ENCODE assay signal across 8 mouse cellular contexts in genomic region chr1:190171750-190172149, GRCm38 (mm10). TPM values are rescaled to one million over a fixed set of nuclear protein-coding genes. Genes with fewer than 3 reads are reported as not detected.
DNase-seq lines count a peak whose midpoint lies in the region; ATAC-seq and TF ChIP-seq lines count a peak whose summit lies in the region.

No protein-coding gene starts in this region.

- H3K4me1 ChIP-seq in forebrain, embryonic 10.5 days = peaks cover 80% of the 10 kb centered on the region
- peaks cover 45% of the 10 kb centered on the region for H3K4me1 ChIP-seq in forebrain, embryonic 16.5 days (replicated peaks; ENCODE audit: control insufficient read depth, insufficient read depth, low read length)
- peaks cover 19% of the 10 kb centered on the region for H3K4me1 ChIP-seq in heart, embryonic 16.5 days (ENCODE audit: control insufficient read depth, insufficient read depth, low read length)
- peaks cover 5% of the 10 kb centered on the region for H3K4me1 ChIP-seq in liver, embryonic 15.5 days (replicated peaks)
- H3K4me1 ChIP-seq in thymus, adult 2 months (replicated peaks; ENCODE audit: control insufficient read depth, insufficient read depth, low read length) = no peaks in the 10 kb centered on the region

- H3K36me3 ChIP-seq in forebrain, embryonic 10.5 days (replicated peaks) = no peaks in the 10 kb centered on the region
- H3K36me3 ChIP-seq in forebrain, embryonic 16.5 days (ENCODE audit: control insufficient read depth, insufficient read depth) = no peaks in the 10 kb centered on the region
- no peaks in the 10 kb centered on the region for H3K36me3 ChIP-seq in heart, embryonic 16.5 days (ENCODE audit: control insufficient read depth, insufficient read depth)
- H3K36me3 ChIP-seq in liver, embryonic 15.5 days (replicated peaks) = no peaks in the 10 kb centered on the region
- H3K36me3 ChIP-seq in thymus, adult 2 months (ENCODE audit: control insufficient read depth, insufficient read depth, low read length) = no peaks in the 10 kb centered on the region

- H3K9ac ChIP-seq in forebrain, embryonic 16.5 days (replicated peaks; ENCODE audit: low read depth, low read length) = no peak overlapping the region
- H3K9ac ChIP-seq in heart, embryonic 16.5 days (ENCODE audit: low read length) = peak overlapping the region; percentile 90
- H3K9ac ChIP-seq in liver, embryonic 15.5 days = no peak overlapping the region

- peaks cover 88% of the 10 kb centered on the region for H3K27me3 ChIP-seq in forebrain, embryonic 10.5 days (ENCODE audit: poor library complexity, severe bottlenecking)
- peaks cover 19% of the 10 kb centered on the region for H3K27me3 ChIP-seq in forebrain, embryonic 16.5 days (replicated peaks; ENCODE audit: control insufficient read depth, insufficient read depth, low read length)
- H3K27me3 ChIP-seq in heart, embryonic 16.5 days (ENCODE audit: control insufficient read depth, insufficient read depth, low read length) = peaks cover 7% of the 10 kb centered on the region; the same call in 1 of the 2 replicates
- peaks cover 92% of the 10 kb centered on the region for H3K27me3 ChIP-seq in liver, embryonic 15.5 days
- H3K27me3 ChIP-seq in thymus, adult 2 months (ENCODE audit: control insufficient read depth, insufficient read depth, low read length) = peaks cover 32% of the 10 kb centered on the region

- under 1% methylated on average over 12 of the region's 12 CpGs for WGBS in forebrain, embryonic 10.5 days
- under 1% methylated on average over 12 of the region's 12 CpGs for WGBS in forebrain, embryonic 16.5 days
- 3% methylated on average over 12 of the region's 12 CpGs for WGBS in heart, embryonic 16.5 days
- under 1% methylated on average over 12 of the region's 12 CpGs for WGBS in liver, embryonic 15.5 days (ENCODE audit: insufficient replicate concordance)
- WGBS in thymus, adult 2 months = 9% methylated on average over 12 of the region's 12 CpGs

- peak overlapping the region; percentile 23; the same call in 1 of the 2 replicates for H3K4me3 ChIP-seq in forebrain, embryonic 10.5 days
- no peak overlapping the region for H3K4me3 ChIP-seq in forebrain, embryonic 16.5 days (replicated peaks; ENCODE audit: low read length)
- H3K4me3 ChIP-seq in heart, embryonic 16.5 days (ENCODE audit: low read length) = peak overlapping the region; percentile 86
- peak overlapping the region; percentile 57 for H3K4me3 ChIP-seq in liver, embryonic 15.5 days (replicated peaks)
- H3K4me3 ChIP-seq in thymus, adult 2 months (ENCODE audit: control insufficient read depth, insufficient read depth, low read length) = no peak overlapping the region

- DNase-seq in forebrain, embryonic 10.5 days (ENCODE audit: extremely low spot score, low spot score) = peak; percentile 31
- DNase-seq in Muller cell, postnatal 12 days (ENCODE audit: inconsistent ontology term) = peak; percentile 73
- no peak for DNase-seq in adrenal gland, postnatal 36 days
- DNase-seq in thymus, adult 2 months = no peak

- H3K27ac ChIP-seq in forebrain, embryonic 10.5 days = no peak overlapping the region
- no peak overlapping the region for H3K27ac ChIP-seq in forebrain, embryonic 16.5 days (ENCODE audit: low read length)
- 0 out of 2 replicates have a peak overlapping the region, but pooled peaks have one; percentile 7 for H3K27ac ChIP-seq in heart, embryonic 16.5 days (ENCODE audit: low read length)
- no peak overlapping the region for H3K27ac ChIP-seq in liver, embryonic 15.5 days (replicated peaks)
- H3K27ac ChIP-seq in thymus, adult 2 months (ENCODE audit: control insufficient read depth, insufficient read depth, low read length) = no peak overlapping the region

- no peak for ATAC-seq in forebrain, embryonic 16.5 days
- ATAC-seq in heart, embryonic 16.5 days (replicated peaks; ENCODE audit: extremely low read depth, insufficient read depth, low FRiP score) = no peak
- no peak for ATAC-seq in liver, embryonic 15.5 days (ENCODE audit: insufficient read depth)
- ATAC-seq in inflammation-experienced regulatory T-cells, adult 6 months = no peak

- H3K4me2 ChIP-seq in forebrain, embryonic 16.5 days (ENCODE audit: low read length) = no peak overlapping the region
- peak overlapping the region; percentile 69 for H3K4me2 ChIP-seq in heart, embryonic 16.5 days (ENCODE audit: low read depth, low read length)
- H3K4me2 ChIP-seq in liver, embryonic 15.5 days = peak overlapping the region; percentile 60

- TF ChIP-seq CTCF in thymus, adult 2 months (IDR thresholded peaks at IDR 0.05; ENCODE audit: borderline replicate concordance, control insufficient read depth, extremely low read depth, insufficient read depth, low read length, poor library complexity) = no peak

- no peaks in the 10 kb centered on the region for H3K9me3 ChIP-seq in forebrain, embryonic 10.5 days
- H3K9me3 ChIP-seq in forebrain, embryonic 16.5 days (ENCODE audit: control insufficient read depth, low read length) = no peaks in the 10 kb centered on the region
- H3K9me3 ChIP-seq in heart, embryonic 16.5 days (replicated peaks; ENCODE audit: control insufficient read depth, low read length) = no peaks in the 10 kb centered on the region
- no peaks in the 10 kb centered on the region for H3K9me3 ChIP-seq in liver, embryonic 15.5 days (replicated peaks)

- TF ChIP-seq POLR2A in thymus, adult 2 months (IDR thresholded peaks at IDR 0.05; ENCODE audit: control insufficient read depth, extremely low read depth, insufficient read depth, low read length, poor library complexity) = no peak

RNA-seq across cellular contexts. Expression of gene Prox1, which starts 1.2 kb away (rescaled TPM):
- polyA plus RNA-seq in forebrain, embryonic 10.5 days (2016; fragmentation: Nextera tagmentation; extraction: Ambion mirVana) = 3.1 and 3.8 TPM in 2 replicates
- 8.1 and 9.4 TPM in 2 replicates for polyA plus RNA-seq in forebrain, embryonic 16.5 days (2015; fragmentation: Nextera tagmentation; extraction: Ambion mirVana)
- 16.4 and 17.7 TPM in 2 replicates for polyA plus RNA-seq in heart, embryonic 16.5 days (2015; fragmentation: Nextera tagmentation; extraction: Ambion mirVana)
- polyA plus RNA-seq in liver, embryonic 15.5 days (2015; fragmentation: Nextera tagmentation; extraction: Ambion mirVana) = 5.2 and 6.1 TPM in 2 replicates
- total RNA-seq in adrenal gland, postnatal 36 days (2021) = 10 to 100 TPM; 27.5 to 52.3 TPM
- polyA plus RNA-seq in inflammation-experienced regulatory T-cells, adult 6 months (2017; shearing (Covaris generic)) = under 1 TPM in 1 of 3 experiments, not detected in 2; 0.18 TPM
- polyA plus RNA-seq in thymus, adult 2 months (2012; rRNA removed) = 0.43 and 0.71 TPM in 2 replicates

Comparison
In these comparisons a context has a peak if more than half of its experiments do, and no peak if none do; other contexts are left out.
1. H3K4me3 ChIP-seq: peak in forebrain, embryonic 10.5 days (single experiment), heart, embryonic 16.5 days (single experiment) and liver, embryonic 15.5 days (single experiment); none in forebrain, embryonic 16.5 days (single experiment) and thymus, adult 2 months (single experiment).
2. DNase-seq: peak in forebrain, embryonic 10.5 days (single experiment) and Muller cell, postnatal 12 days (single experiment); none in adrenal gland, postnatal 36 days (0 of 2) and thymus, adult 2 months (single experiment).